Comparison of ENCODE assay signal across 32 mouse cellular contexts in genomic region chr6:42484633-42485032, GRCm38 (mm10). TPM values are rescaled to one million over a fixed set of nuclear protein-coding genes. Genes with fewer than 3 reads are reported as not detected.
A peak's percentile ranks its signal among the peaks of the same experiment; 100 is the strongest.
DNase-seq lines count a peak whose midpoint lies in the region; ATAC-seq and TF ChIP-seq lines count a peak whose summit lies in the region.
"Had no signal": no experiment of that assay in that cellular context is flagged by ENCODE, and none has a peak within 500 bp of the region (broad histone marks: within the 10 kb centered on the region; RNA-seq: fewer than 3 reads in every experiment).

No protein-coding gene starts in this region.

- no peaks in the 10 kb centered on the region for H3K27me3 ChIP-seq in lung, embryonic 14.5 days (ENCODE audit: insufficient read depth, low read length)
- H3K27me3 ChIP-seq in lung, postnatal 0 days (replicated peaks; ENCODE audit: insufficient read depth, low read length): no peaks in the 10 kb centered on the region
- H3K27me3 ChIP-seq in midbrain, embryonic 16.5 days (ENCODE audit: control insufficient read depth, insufficient read depth, low read depth, low read length): no peaks in the 10 kb centered on the region
- H3K27me3 ChIP-seq: embryonic facial prominence, embryonic 12.5 days; embryonic facial prominence, embryonic 15.5 days; heart, embryonic 13.5 days had no signal

- no peak overlapping the region for H3K4me3 ChIP-seq in lung, embryonic 14.5 days (ENCODE audit: low read depth, low read length)
- H3K4me3 ChIP-seq in lung, adult 2 months (replicated peaks; ENCODE audit: extremely low read depth, low read depth, low read length): no peak overlapping the region
- no peak overlapping the region for H3K4me3 ChIP-seq in lung, postnatal 0 days (ENCODE audit: low read depth, low read length)
- no peak overlapping the region for H3K4me3 ChIP-seq in midbrain, embryonic 16.5 days (ENCODE audit: low read depth, low read length)
- H3K4me3 ChIP-seq: embryonic facial prominence, embryonic 12.5 days; embryonic facial prominence, embryonic 15.5 days; gastrocnemius, adult 2 months; heart, adult 2 months; heart, embryonic 10.5 days; heart, embryonic 13.5 days had no signal

- H3K27ac ChIP-seq in lung, embryonic 14.5 days (ENCODE audit: low read depth): no peak overlapping the region
- H3K27ac ChIP-seq in lung, postnatal 0 days (ENCODE audit: low read length): no peak overlapping the region
- no peak overlapping the region for H3K27ac ChIP-seq in midbrain, embryonic 16.5 days (ENCODE audit: low read length)
- H3K27ac ChIP-seq: embryonic facial prominence, embryonic 12.5 days; embryonic facial prominence, embryonic 15.5 days; gastrocnemius, adult 2 months; heart, adult 2 months; heart, embryonic 10.5 days; heart, embryonic 13.5 days; hindbrain, embryonic 14.5 days; hindbrain, postnatal 0 days had no signal

- TF ChIP-seq CTCF in lung, embryonic 14.5 days (IDR thresholded peaks at IDR 0.05; ENCODE audit: low read depth): no peak
- no peak for TF ChIP-seq CTCF in lung, adult 2 months (IDR thresholded peaks at IDR 0.05; ENCODE audit: insufficient read depth, low read length)
- TF ChIP-seq CTCF in lung, postnatal 0 days (IDR thresholded peaks at IDR 0.05): no peak

- H3K4me1 ChIP-seq in lung, embryonic 14.5 days (ENCODE audit: insufficient read depth): no peaks in the 10 kb centered on the region
- no peaks in the 10 kb centered on the region for H3K4me1 ChIP-seq in lung, adult 2 months (ENCODE audit: control insufficient read depth, insufficient read depth, low read length)
- no peaks in the 10 kb centered on the region for H3K4me1 ChIP-seq in lung, postnatal 0 days (ENCODE audit: insufficient read depth, low read depth, low read length)
- no peaks in the 10 kb centered on the region for H3K4me1 ChIP-seq in midbrain, embryonic 16.5 days (ENCODE audit: control insufficient read depth, insufficient read depth, low read length)
- H3K4me1 ChIP-seq: embryonic facial prominence, embryonic 12.5 days; embryonic facial prominence, embryonic 15.5 days; heart, embryonic 10.5 days; heart, embryonic 13.5 days had no signal

- no peak for TF ChIP-seq POLR2A in lung, adult 2 months (IDR thresholded peaks at IDR 0.05; ENCODE audit: borderline replicate concordance, extremely low read depth, low read depth, low read length)

- ATAC-seq in lung, embryonic 14.5 days (ENCODE audit: insufficient read depth): peak; percentile 54; the same call in 1 of the 2 replicates
- peak; percentile 65 for ATAC-seq in lung, postnatal 0 days
- ATAC-seq in midbrain, embryonic 16.5 days: no peak
- ATAC-seq in activated CD4-positive, CD25-positive, alpha-beta regulatory T cell, adult 4 months: no peak
- ATAC-seq: CD4-positive, CD25-positive, alpha-beta regulatory T cell, adult 4 months; forebrain, embryonic 14.5 days; forebrain, postnatal 0 days; hindbrain, postnatal 0 days had no signal

- no peaks in the 10 kb centered on the region for H3K36me3 ChIP-seq in lung, embryonic 14.5 days (ENCODE audit: insufficient read depth)
- H3K36me3 ChIP-seq in lung, postnatal 0 days (ENCODE audit: insufficient read depth, low read length): no peaks in the 10 kb centered on the region
- no peaks in the 10 kb centered on the region for H3K36me3 ChIP-seq in midbrain, embryonic 16.5 days (ENCODE audit: control insufficient read depth, insufficient read depth, low read length)
- H3K36me3 ChIP-seq: embryonic facial prominence, embryonic 12.5 days; embryonic facial prominence, embryonic 15.5 days; heart, embryonic 10.5 days; heart, embryonic 13.5 days had no signal

- H3K4me2 ChIP-seq in lung, embryonic 14.5 days: no peak overlapping the region
- H3K4me2 ChIP-seq in lung, postnatal 0 days (replicated peaks; ENCODE audit: low read depth, low read length): no peak overlapping the region
- H3K4me2 ChIP-seq in midbrain, embryonic 16.5 days (ENCODE audit: low read length): no peak overlapping the region
- H3K4me2 ChIP-seq: embryonic facial prominence, embryonic 12.5 days; embryonic facial prominence, embryonic 15.5 days; heart, embryonic 13.5 days; hindbrain, embryonic 14.5 days had no signal

- H3K9me3 ChIP-seq in lung, embryonic 14.5 days (ENCODE audit: low read depth, low read length): no peaks in the 10 kb centered on the region
- no peaks in the 10 kb centered on the region for H3K9me3 ChIP-seq in lung, postnatal 0 days (ENCODE audit: low read length)
- no peaks in the 10 kb centered on the region for H3K9me3 ChIP-seq in midbrain, embryonic 16.5 days (replicated peaks; ENCODE audit: control insufficient read depth, low read length, poor library complexity, severe bottlenecking)
- H3K9me3 ChIP-seq: embryonic facial prominence, embryonic 12.5 days; embryonic facial prominence, embryonic 15.5 days; heart, embryonic 10.5 days; heart, embryonic 13.5 days had no signal

- H3K9ac ChIP-seq in lung, embryonic 14.5 days: no peak overlapping the region
- H3K9ac ChIP-seq in lung, postnatal 0 days (replicated peaks; ENCODE audit: low read depth): no peak overlapping the region
- H3K9ac ChIP-seq in midbrain, embryonic 16.5 days (ENCODE audit: low read depth, low read length): no peak overlapping the region
- H3K9ac ChIP-seq: embryonic facial prominence, embryonic 12.5 days; embryonic facial prominence, embryonic 15.5 days; forebrain, postnatal 0 days; heart, embryonic 13.5 days; hindbrain, embryonic 14.5 days had no signal

- peak; percentile 70 for DNase-seq in lung, embryonic 14.5 days
- DNase-seq in lung, adult 2 months: no peak
- peak; percentile 71 for DNase-seq in lung, postnatal 0 days (ENCODE audit: low spot score)
- no peak for DNase-seq in lung, postnatal 4 days
- peak; percentile 21 for DNase-seq in lung, postnatal 10 days
- DNase-seq: adrenal gland, adult 2 months; adrenal gland, postnatal 14 days; cerebellum, adult 11 months; cerebellum, adult 2 months; cerebellum, adult 9-11 months; cerebellum, postnatal 25 days; forebrain, postnatal 0 days; gastrocnemius, adult 2 months; gastrocnemius, postnatal 14 days; heart, adult 2 months; heart, postnatal 14 days; heart, postnatal 4 days had no signal

- TF ChIP-seq EP300 in lung, postnatal 0 days (IDR thresholded peaks at IDR 0.05): peak; percentile 62

RNA-seq across cellular contexts. Expression of gene Olfr456, which starts 2.4 kb away (rescaled TPM):
- 0.18 TPM in 1 of 2 replicates, not detected in the other for polyA plus RNA-seq in lung, embryonic 14.5 days (2014; fragmentation: Nextera tagmentation; extraction: Ambion mirVana)
- not detected in 2 replicates for polyA plus RNA-seq in lung, adult 2 months (2012; rRNA removed)
- 0.30 and 0.33 TPM in 2 replicates for polyA plus RNA-seq in lung, postnatal 0 days (2015; fragmentation: Nextera tagmentation; extraction: Ambion mirVana)
- not detected in 2 replicates for polyA plus RNA-seq in midbrain, embryonic 16.5 days (2015; fragmentation: Nextera tagmentation; extraction: Ambion mirVana)
- polyA plus RNA-seq in activated CD4-positive, CD25-positive, alpha-beta regulatory T cell, adult 4 months (2017; shearing (Covaris generic)): not detected
- polyA plus RNA-seq: adrenal gland, adult 2 months; CD4-positive, CD25-positive, alpha-beta regulatory T cell, adult 4 months; cerebellum, adult 2 months; embryonic facial prominence, embryonic 12.5 days; embryonic facial prominence, embryonic 15.5 days; forebrain, embryonic 11.5 days; forebrain, embryonic 14.5 days; forebrain, postnatal 0 days; frontal cortex, adult 2 months; heart, adult 2 months; heart, embryonic 13.5 days; hindbrain, embryonic 11.5 days; hindbrain, embryonic 14.5 days; hindbrain, postnatal 0 days had no signal

RNA-seq across cellular contexts. Expression of gene Olfr457, which starts 8.5 kb away (rescaled TPM):
- not detected in 2 replicates for polyA plus RNA-seq in lung, embryonic 14.5 days (2014; fragmentation: Nextera tagmentation; extraction: Ambion mirVana)
- polyA plus RNA-seq in lung, adult 2 months (2012; rRNA removed): not detected in 2 replicates
- 0.06 TPM in 2 replicates for polyA plus RNA-seq in lung, postnatal 0 days (2015; fragmentation: Nextera tagmentation; extraction: Ambion mirVana)
- polyA plus RNA-seq in midbrain, embryonic 16.5 days (2015; fragmentation: Nextera tagmentation; extraction: Ambion mirVana): not detected in 2 replicates
- polyA plus RNA-seq in activated CD4-positive, CD25-positive, alpha-beta regulatory T cell, adult 4 months (2017; shearing (Covaris generic)): not detected
- polyA plus RNA-seq: adrenal gland, adult 2 months; C2C12; cerebellum, adult 2 months; embryonic facial prominence, embryonic 12.5 days; embryonic facial prominence, embryonic 15.5 days; forebrain, embryonic 11.5 days; forebrain, embryonic 14.5 days; forebrain, postnatal 0 days; frontal cortex, adult 2 months; heart, adult 2 months; heart, embryonic 10.5 days; heart, embryonic 13.5 days; heart, embryonic 16.5 days; hindbrain, embryonic 11.5 days; hindbrain, embryonic 14.5 days; hindbrain, postnatal 0 days had no signal

RNA-seq across cellular contexts. Expression of gene Olfr458, which starts 19.6 kb away (rescaled TPM):
- not detected in 2 replicates for polyA plus RNA-seq in lung, embryonic 14.5 days (2014; fragmentation: Nextera tagmentation; extraction: Ambion mirVana)
- not detected in 2 replicates for polyA plus RNA-seq in lung, adult 2 months (2012; rRNA removed)
- 0.08 TPM in 1 of 2 replicates, not detected in the other for polyA plus RNA-seq in lung, postnatal 0 days (2015; fragmentation: Nextera tagmentation; extraction: Ambion mirVana)
- not detected in 2 replicates for polyA plus RNA-seq in midbrain, embryonic 16.5 days (2015; fragmentation: Nextera tagmentation; extraction: Ambion mirVana)
- not detected for polyA plus RNA-seq in activated CD4-positive, CD25-positive, alpha-beta regulatory T cell, adult 4 months (2017; shearing (Covaris generic))
- polyA plus RNA-seq: adrenal gland, adult 2 months; C2C12; CD4-positive, CD25-positive, alpha-beta regulatory T cell, adult 4 months; cerebellum, adult 2 months; embryonic facial prominence, embryonic 12.5 days; embryonic facial prominence, embryonic 15.5 days; forebrain, embryonic 11.5 days; forebrain, embryonic 14.5 days; forebrain, postnatal 0 days; frontal cortex, adult 2 months; heart, adult 2 months; heart, embryonic 13.5 days; heart, embryonic 16.5 days; hindbrain, embryonic 11.5 days; hindbrain, embryonic 14.5 days; hindbrain, postnatal 0 days had no signal

RNA-seq across cellular contexts. Expression of gene Tas2r126, which starts 50.3 kb away (rescaled TPM):
- polyA plus RNA-seq in lung, embryonic 14.5 days (2014; fragmentation: Nextera tagmentation; extraction: Ambion mirVana): not detected in 2 replicates
- 0.22 TPM in 1 of 2 replicates, not detected in the other for polyA plus RNA-seq in lung, adult 2 months (2012; rRNA removed)
- not detected in 2 replicates for polyA plus RNA-seq in lung, postnatal 0 days (2015; fragmentation: Nextera tagmentation; extraction: Ambion mirVana)
- not detected in 2 replicates for polyA plus RNA-seq in midbrain, embryonic 16.5 days (2015; fragmentation: Nextera tagmentation; extraction: Ambion mirVana)
- polyA plus RNA-seq in activated CD4-positive, CD25-positive, alpha-beta regulatory T cell, adult 4 months (2017; shearing (Covaris generic)): not detected
- polyA plus RNA-seq: adrenal gland, adult 2 months; C2C12; CD4-positive, CD25-positive, alpha-beta regulatory T cell, adult 4 months; embryonic facial prominence, embryonic 12.5 days; embryonic facial prominence, embryonic 15.5 days; forebrain, embryonic 11.5 days; forebrain, embryonic 14.5 days; forebrain, postnatal 0 days; frontal cortex, adult 2 months; heart, adult 2 months; heart, embryonic 10.5 days; heart, embryonic 13.5 days; heart, embryonic 16.5 days; hindbrain, embryonic 11.5 days; hindbrain, embryonic 14.5 days; hindbrain, postnatal 0 days had no signal

Comparison
In these comparisons a context has a peak if more than half of its experiments do, and no peak if none do; other contexts are left out.
1. DNase-seq: peak in lung, embryonic 14.5 days (single experiment), lung, postnatal 0 days (single experiment) and lung, postnatal 10 days (single experiment); none in lung, adult 2 months (single experiment) and lung, postnatal 4 days (0 of 2).
2. ATAC-seq: peak in lung, embryonic 14.5 days (single experiment) and lung, postnatal 0 days (single experiment); none in midbrain, embryonic 16.5 days (single experiment) and activated CD4-positive, CD25-positive, alpha-beta regulatory T cell, adult 4 months (single experiment).